Mouse (Mus musculus): ENCODE results near the gene Vps11. TPM values are rescaled to one million over a fixed set of nuclear protein-coding genes. Genes with fewer than 3 reads are reported as not detected.
A peak's percentile ranks its signal among the peaks of the same experiment; 100 is the strongest.
"Not testable (repeated sequence)": the region's sequence is repeated elsewhere in the genome, so short reads cannot be mapped to it uniquely, and the experiment has no call there.

The Vps11 gene
- 10 to 100 TPM; 25.4 to 27.9 TPM for total RNA-seq (2021)
- long read RNA-seq, experiment 1, transcript Vps11-201 (16 exons, 3,536 nt), result major isoform, 72 of 84 reads
- long read RNA-seq, experiment 1, partial matches to known transcripts, result 4 of 84 reads
- long read RNA-seq, experiment 1, other reads (novel, unspliced or antisense), result 8 of 84 reads
- long read RNA-seq, experiment 2, transcript Vps11-201 (16 exons, 3,536 nt), result major isoform, 90 of 106 reads
- long read RNA-seq, experiment 2, partial matches to known transcripts, result 8 of 106 reads
- long read RNA-seq, experiment 2, other reads (novel, unspliced or antisense), result 8 of 106 reads

- peak; percentile 90 to 96 for DNase-seq (ENCODE audit: low spot score in 2 of 2)
Measured at GRCm38 (mm10) chr9:44361190-44361917, at the start of gene Vps11. Gene Vps11 (minus strand): TSS chr9:44361670.

GRCm38 (mm10) chr9:44410647-44411336, 49.3 kb upstream of the Vps11 start:
- DNase-seq (ENCODE audit: low spot score in 2 of 2), result no peak

GRCm38 (mm10) chr9:44408693-44409092, 47.2 kb upstream of the Vps11 start:
- not testable (repeated sequence) for DNase-seq (ENCODE audit: low spot score in 2 of 2)

- DNase-seq (ENCODE audit: low spot score in 2 of 2), result no peak
Measured at GRCm38 (mm10) chr9:44407752-44408097, 46.3 kb upstream of the Vps11 start.

- DNase-seq (ENCODE audit: low spot score in 2 of 2), result peak; percentile 82 to 93
Measured at GRCm38 (mm10) chr9:44406906-44407751, 45.7 kb upstream of the Vps11 start, which contains the start of the genes Rps25 and Trappc4. Gene Rps25 (plus strand): TSS chr9:44407139. Gene Trappc4 (minus strand): TSS chr9:44407600.

GRCm38 (mm10) chr9:44405011-44405410, 43.5 kb upstream of the Vps11 start:
- DNase-seq (ENCODE audit: low spot score in 2 of 2), result no peak

GRCm38 (mm10) chr9:44401081-44401480, 39.6 kb upstream of the Vps11 start:
- DNase-seq (ENCODE audit: low spot score in 2 of 2), result no peak

GRCm38 (mm10) chr9:44399795-44400114, 38.3 kb upstream of the Vps11 start:
- DNase-seq (ENCODE audit: low spot score in 2 of 2), result no peak

- no peak for DNase-seq (ENCODE audit: low spot score in 2 of 2)
Measured at GRCm38 (mm10) chr9:44399114-44399794, 37.8 kb upstream of the Vps11 start.

GRCm38 (mm10) chr9:44398551-44398950, 37.1 kb upstream of the Vps11 start:
- DNase-seq (ENCODE audit: low spot score in 2 of 2), result no peak

GRCm38 (mm10) chr9:44398087-44398486, 36.6 kb upstream of the Vps11 start:
- no peak for DNase-seq (ENCODE audit: low spot score in 2 of 2)

- peak; percentile 76 to 90 for DNase-seq (ENCODE audit: low spot score in 2 of 2)
Measured at GRCm38 (mm10) chr9:44396684-44397411, 35.4 kb upstream of the Vps11 start, which contains the start of gene Slc37a4. Gene Slc37a4 (plus strand): TSS chr9:44396852.

- DNase-seq (ENCODE audit: low spot score in 2 of 2), result peak; percentile 53 to 80
Measured at GRCm38 (mm10) chr9:44391466-44391865, 30.0 kb upstream of the Vps11 start.

- peak in 1 of 2 experiments; percentile 30 for DNase-seq (ENCODE audit: low spot score in 2 of 2)
Measured at GRCm38 (mm10) chr9:44389273-44389672, 27.8 kb upstream of the Vps11 start.

GRCm38 (mm10) chr9:44387221-44387620, 25.8 kb upstream of the Vps11 start:
- no peak for DNase-seq (ENCODE audit: low spot score in 2 of 2)

GRCm38 (mm10) chr9:44384596-44384995, 23.1 kb upstream of the Vps11 start:
- no peak for DNase-seq (ENCODE audit: low spot score in 2 of 2)

- no peak for DNase-seq (ENCODE audit: low spot score in 2 of 2)
Measured at GRCm38 (mm10) chr9:44379862-44380261, 18.4 kb upstream of the Vps11 start.

- peak; percentile 98 to 99 for DNase-seq (ENCODE audit: low spot score in 2 of 2)
Measured at GRCm38 (mm10) chr9:44379054-44379834, 17.8 kb upstream of the Vps11 start, which contains the start of gene Hyou1. Gene Hyou1 (plus strand): TSS chr9:44379490.

Data from gastrocnemius, postnatal 4 days (tissue).